Mouse (Mus musculus) CH12.LX (cell line): ENCODE measurements around the gene Creb3l1. TPM values are rescaled to one million over a fixed set of nuclear protein-coding genes. Genes with fewer than 3 reads are reported as not detected.

Source experiments
- DNase-seq: peaks from one replicate; pipeline ENCODE4 v3.0.0-alpha.2; 2013; ENCODE audit errors: extremely low read depth
- H3K27ac ChIP-seq: 2 replicates; pipeline ENCODE4 v1.5.1; 2012; ENCODE audit warnings: low read depth, mild to moderate bottlenecking, control low read depth, moderate library complexity; ENCODE audit not compliant: insufficient read depth
- H3K27me3 ChIP-seq: replicated peaks from 2 replicates; pipeline ENCODE3; 2012; ENCODE audit warnings: inconsistent platforms
- H3K36me3 ChIP-seq, 2 experiments: replicated peaks in 1 of 2; 2 replicates each; pipeline versions ENCODE3 to v1.6.1; 2012; ENCODE audit warnings: inconsistent platforms in 1 of 2, low read length in 1 of 2, mild to moderate bottlenecking in 1 of 2, mixed read lengths in 1 of 2, moderate library complexity in 1 of 2; ENCODE audit not compliant: control insufficient read depth in 1 of 2, insufficient read depth in 1 of 2
- H3K4me1 ChIP-seq, 2 experiments: 2 replicates each; pipeline ENCODE4 v1.6.1; 2012; ENCODE audit warnings: inconsistent platforms in 1 of 2, moderate library complexity in 1 of 2; ENCODE audit not compliant: insufficient read depth in 2 of 2, control insufficient read depth in 1 of 2
- H3K4me2 ChIP-seq: 2 replicates; pipeline ENCODE4 v1.6.1; 2012; ENCODE audit warnings: low read depth, mild to moderate bottlenecking, control low read depth; ENCODE audit not compliant: poor library complexity, insufficient read depth, severe bottlenecking
- H3K4me3 ChIP-seq, 3 experiments: fragments of 150-350 bp in 1 of 3; sonication (generic) in 1 of 3; replicated peaks in 1 of 3; 2 replicates each; pipeline versions ENCODE3 to v1.5.1; 2011 to 2012; ENCODE audit warnings: low read depth in 2 of 3, low read length in 2 of 3, mild to moderate bottlenecking in 2 of 3, moderate library complexity in 2 of 3, control low read depth in 1 of 3, improper control_type of control experiment in 1 of 3, inconsistent platforms in 1 of 3, mixed read lengths in 1 of 3; ENCODE audit not compliant: poor library complexity in 1 of 3
- H3K79me2 ChIP-seq: replicated peaks from 2 replicates; pipeline ENCODE4 v1.6.1; 2012; ENCODE audit warnings: mild to moderate bottlenecking, moderate library complexity; ENCODE audit not compliant: control insufficient read depth, poor library complexity, insufficient read depth, severe bottlenecking; ENCODE audit errors: extremely low read depth
- H3K9ac ChIP-seq: 2 replicates; pipeline ENCODE4 v1.6.1; 2012; ENCODE audit warnings: low read depth, mild to moderate bottlenecking, control low read depth, moderate library complexity; ENCODE audit not compliant: insufficient read depth
- H3K9me3 ChIP-seq: replicated peaks from 2 replicates; pipeline ENCODE3; 2012; ENCODE audit warnings: low read length, inconsistent platforms, mixed read lengths
- CHD2 ChIP-seq: IDR thresholded peaks from 2 replicates; pipeline ENCODE4 v1.6.1; 2011; ENCODE audit warnings: low read length, improper control_type of control experiment
- ELF1 ChIP-seq: IDR thresholded peaks from 2 replicates; pipeline ENCODE4 v1.6.1; 2014; ENCODE audit warnings: low read depth, mild to moderate bottlenecking, inconsistent platforms, low read length, improper control_type of control experiment
- EP300 ChIP-seq: IDR thresholded peaks from 2 replicates; pipeline ENCODE4 v1.6.1; 2011; ENCODE audit warnings: low read length, improper control_type of control experiment
- ETS1 ChIP-seq: conservative IDR thresholded peaks from 2 replicates; pipeline ENCODE4 v1.6.1; 2012; ENCODE audit warnings: low read depth, mild to moderate bottlenecking, inconsistent platforms, low read length, improper control_type of control experiment, moderate library complexity
- GABPA ChIP-seq: IDR thresholded peaks from 2 replicates; pipeline ENCODE4 v1.6.1; 2012; ENCODE audit warnings: low read depth, low read length, improper control_type of control experiment, inconsistent platforms; ENCODE audit not compliant: insufficient replicate concordance
- IRF4 ChIP-seq: IDR thresholded peaks from 2 replicates; pipeline ENCODE4 v1.6.1; 2014; ENCODE audit warnings: low read depth, mild to moderate bottlenecking, inconsistent platforms, low read length, improper control_type of control experiment
- JUN ChIP-seq: IDR thresholded peaks from 2 replicates; pipeline ENCODE4 v1.6.1; 2011; ENCODE audit warnings: low read depth, mild to moderate bottlenecking, low read length, improper control_type of control experiment, moderate library complexity; ENCODE audit not compliant: insufficient read depth
- JUND ChIP-seq: conservative IDR thresholded peaks from 2 replicates; pipeline ENCODE4 v1.6.1; 2011; ENCODE audit warnings: low read depth, low read length, improper control_type of control experiment
- MAZ ChIP-seq: IDR thresholded peaks from 2 replicates; pipeline ENCODE4 v1.6.1; 2012; ENCODE audit warnings: low read depth, mild to moderate bottlenecking, inconsistent platforms, low read length, improper control_type of control experiment, moderate library complexity
- MEF2A ChIP-seq: IDR thresholded peaks from 2 replicates; pipeline ENCODE4 v1.6.1; 2014; ENCODE audit warnings: low read depth, mild to moderate bottlenecking, inconsistent platforms, low read length, improper control_type of control experiment, borderline replicate concordance
- MYC ChIP-seq: IDR thresholded peaks from 2 replicates; pipeline ENCODE4 v1.6.1; 2011; ENCODE audit warnings: low read depth, mild to moderate bottlenecking, improper control_type of control experiment, low read length
- POLR2A ChIP-seq: IDR thresholded peaks from 2 replicates; pipeline ENCODE4 v1.6.1; 2011; ENCODE audit warnings: low read depth, mild to moderate bottlenecking, improper control_type of control experiment, low read length
- SIN3A ChIP-seq: IDR thresholded peaks from 2 replicates; pipeline ENCODE4 v1.6.1; 2012; ENCODE audit warnings: low read length, improper control_type of control experiment, inconsistent platforms
- TCF12 ChIP-seq: IDR thresholded peaks from 2 replicates; pipeline ENCODE4 v1.6.1; 2014; ENCODE audit warnings: low read depth, mild to moderate bottlenecking, inconsistent platforms, low read length, improper control_type of control experiment
- USF1 ChIP-seq: IDR thresholded peaks from 2 replicates; pipeline ENCODE4 v1.6.1; 2014; ENCODE audit warnings: low read depth, mild to moderate bottlenecking, inconsistent platforms, low read length, improper control_type of control experiment
- dilution Hi-C: fragments of 300-500 bp; cut with MboI; formaldehyde crosslinking; loops from 2 replicates; pipeline ENCODE4 v1.14.3; 2020; ENCODE audit warnings: low sequenced_read_pairs; ENCODE audit not compliant: extremely low pct_unique_long_range_greater_than_20kb, extremely low pct_ligation_motif_present
- in situ Hi-C: fragments of 300-500 bp; cut with MboI; formaldehyde crosslinking; loops from 3 replicates; pipeline ENCODE4 v1.14.3; 2019; ENCODE audit warnings: low sequenced_read_pairs, low pct_ligation_motif_present, low pct_unique_long_range_greater_than_20kb, mixed read lengths
- polyA plus RNA-seq: library from polyadenylated mRNA; unstranded; fragments of >175 nt; gene quantifications from 2 replicates; pipeline ENCODE4 v1.2.1, GENCODE M21; 2012; ENCODE audit warnings: low read depth; ENCODE audit not compliant: insufficient read length
- total RNA-seq, 2 experiments: library from RNA; depleted of rRNA; stranded (reverse); fragments of 300-350 nt in 1 of 2; fragments of >200 nt in 1 of 2; gene quantifications; 2 replicates each; pipeline ENCODE4 v1.2.3; 2012 to 2014

The Creb3l1 gene
- total RNA-seq (2012; rRNA removed) (0.29 and 0.59 TPM in 2 replicates), total RNA-seq (2014; rRNA removed) (0.08 and 0.27 TPM in 2 replicates), polyA plus RNA-seq (1.5 and 2.0 TPM in 2 replicates)

DNA sequence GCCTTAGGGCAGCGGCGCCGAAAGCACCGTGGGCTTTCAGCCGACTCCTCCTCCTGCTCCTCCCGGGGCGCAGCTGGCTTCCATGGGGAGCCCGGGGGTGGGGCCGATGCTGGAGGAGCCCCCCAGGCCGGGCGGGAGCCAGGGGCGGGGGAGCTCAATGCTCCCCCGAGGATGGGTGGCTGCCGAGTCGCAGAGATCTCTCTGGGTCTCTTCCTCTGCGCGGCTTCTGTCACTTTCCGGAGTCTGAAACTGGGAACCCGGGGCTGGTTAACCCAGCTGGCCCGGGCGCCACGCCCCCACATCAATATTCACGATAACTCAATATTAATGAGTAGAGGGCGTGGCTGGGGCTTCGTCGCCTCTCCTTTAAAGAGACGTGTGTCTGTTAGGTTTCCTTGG, at the start of gene Creb3l1:
TSS of gene Creb3l1 (minus strand) at position 229 of the 399 bp plus-strand sequence.
- TF ChIP-seq MYC (no peak), SIN3A (peak; percentile 54), ELF1 (no peak), POLR2A (0 out of 2 replicates have a peak, but pooled peaks have one; percentile 33)
- Histone ChIP-seq H3K4me3 (peak within 1 kb of the TSS; percentile 34 to 51 (median 34)), H3K4me2 (peak within 1 kb of the TSS; percentile 97), H3K79me2 (no peaks in the 10 kb centered on the region), H3K36me3 (no peaks in the 10 kb centered on the region), H3K9ac (peak within 1 kb of the TSS; percentile 29), H3K27me3 (peaks cover 73% of the 10 kb centered on the region), H3K27ac (no peak within 1 kb of the TSS), H3K4me1 (peaks cover 0 to 8% of the 10 kb centered on the region in 2 experiments; a peak in 1 of 4 replicates), H3K9me3 (no peaks in the 10 kb centered on the region)
- dilution Hi-C loops (no loop called here), in situ Hi-C loops (no loop called here)
- peak; percentile 60 for DNase-seq

DNA sequence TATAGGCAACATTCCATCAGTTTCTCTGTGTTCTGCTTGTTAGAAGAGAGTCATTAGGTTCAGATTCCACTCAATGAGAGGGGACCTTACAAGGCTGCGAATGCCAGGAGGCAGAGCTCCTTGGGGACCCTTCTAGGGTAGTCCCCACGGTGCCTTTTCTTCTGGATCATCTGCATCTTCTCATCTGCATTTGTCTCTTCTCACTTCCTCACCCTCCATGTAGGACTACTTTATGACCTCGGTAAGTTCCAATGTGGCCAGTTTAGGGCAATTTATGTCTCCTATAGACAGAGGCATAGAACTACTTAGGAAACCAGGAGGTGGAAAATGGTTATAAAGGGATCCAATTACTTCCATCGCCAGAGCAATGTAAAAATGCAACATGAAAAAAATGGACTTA, 46.8 kb upstream of the Creb3l1 start:
- Histone ChIP-seq H3K9me3 (no peaks in the 10 kb centered on the region), H3K27ac (no peak overlapping the region), H3K4me1 (peaks cover 24 to 49% of the 10 kb centered on the region in 2 experiments), H3K4me2 (peak overlapping the region; percentile 40; the same call in 1 of the 2 replicates), H3K9ac (no peak overlapping the region), H3K79me2 (no peaks in the 10 kb centered on the region), H3K27me3 (no peaks in the 10 kb centered on the region), H3K4me3 (no peak overlapping the region), H3K36me3 (no peaks in the 10 kb centered on the region)
- in situ Hi-C loops, result no loop called here
- DNase-seq, result peak; percentile 75
- TF ChIP-seq CHD2 (no peak), MYC (0 out of 2 replicates have a peak, but pooled peaks have one; percentile 30), ETS1 (peak; percentile 59), JUN (no peak), MAZ (no peak), MEF2A (peak; percentile 67; the same call in 1 of the 2 replicates), ELF1 (0 out of 2 replicates have a peak, but pooled peaks have one; percentile 11), USF1 (no peak), GABPA (no peak), EP300 (peak; percentile 84), JUND (no peak), TCF12 (peak; percentile 35; the same call in 1 of the 2 replicates), IRF4 (peak; percentile 84)
- dilution Hi-C loops, result no loop called here
